Mouse (Mus musculus) E14TG2a.4 (cell line): ENCODE measurements around the gene Pcif1.

ENCODE experiments used
- CTCF ChIP-seq: conservative IDR thresholded peaks from 2 replicates; pipeline ENCODE4 v1.5.1; 2014; ENCODE audit warnings: low read length
- NANOG ChIP-seq: IDR thresholded peaks from 2 replicates; pipeline ENCODE4 v1.6.1; 2014; ENCODE audit warnings: borderline replicate concordance, low read length, mixed read lengths
- POU5F1 ChIP-seq: IDR thresholded peaks from 2 replicates; pipeline ENCODE4 v1.6.1; 2014; ENCODE audit warnings: low read length, borderline replicate concordance

DNA sequence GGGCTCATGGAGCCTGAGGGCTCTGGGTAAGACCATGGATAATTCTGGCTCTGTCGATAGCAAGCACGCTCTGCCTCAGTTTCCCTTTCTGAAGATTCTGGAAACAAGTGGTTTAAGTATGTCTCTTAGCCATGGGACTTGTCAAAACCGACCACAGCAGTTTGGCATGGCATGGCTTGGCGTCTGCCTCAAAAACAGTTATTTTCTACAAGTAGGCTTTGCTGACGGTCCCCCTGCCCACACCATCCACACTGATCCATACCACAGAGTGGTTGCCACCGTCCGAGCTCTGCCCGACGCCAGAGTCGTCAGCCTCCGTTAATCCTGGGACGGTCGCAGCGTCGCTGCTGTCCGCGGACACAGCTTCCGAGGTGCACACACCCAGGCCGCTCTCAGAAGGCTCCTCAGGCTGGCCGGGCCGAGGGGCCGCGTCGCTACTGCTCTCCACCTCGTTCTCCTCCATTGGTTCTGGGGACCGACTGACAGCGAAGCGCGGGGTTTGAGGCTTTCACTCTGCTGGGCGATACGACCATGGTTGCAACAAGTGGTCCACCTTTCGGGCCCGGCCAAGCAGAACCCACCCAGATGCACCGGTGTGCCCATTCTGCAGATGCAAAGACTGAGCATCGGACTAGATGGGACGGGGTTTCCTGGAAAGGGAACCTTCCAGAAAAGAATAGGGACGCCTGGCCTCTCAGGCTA lies 31.4 kb downstream of the Pcif1 start:
- TF ChIP-seq CTCF (no peak), NANOG (no peak), POU5F1 (no peak)
